Mouse (Mus musculus) kidney, postnatal 25 days (tissue): Measurements from ENCODE around the gene Elf2.

ENCODE experiments used
- DNase-seq, 2 experiments: peaks; one replicate each; pipeline ENCODE4 v3.0.0; 2021; ENCODE audit warnings: mixed read lengths in 2 of 2

Gene Elf2

DNA sequence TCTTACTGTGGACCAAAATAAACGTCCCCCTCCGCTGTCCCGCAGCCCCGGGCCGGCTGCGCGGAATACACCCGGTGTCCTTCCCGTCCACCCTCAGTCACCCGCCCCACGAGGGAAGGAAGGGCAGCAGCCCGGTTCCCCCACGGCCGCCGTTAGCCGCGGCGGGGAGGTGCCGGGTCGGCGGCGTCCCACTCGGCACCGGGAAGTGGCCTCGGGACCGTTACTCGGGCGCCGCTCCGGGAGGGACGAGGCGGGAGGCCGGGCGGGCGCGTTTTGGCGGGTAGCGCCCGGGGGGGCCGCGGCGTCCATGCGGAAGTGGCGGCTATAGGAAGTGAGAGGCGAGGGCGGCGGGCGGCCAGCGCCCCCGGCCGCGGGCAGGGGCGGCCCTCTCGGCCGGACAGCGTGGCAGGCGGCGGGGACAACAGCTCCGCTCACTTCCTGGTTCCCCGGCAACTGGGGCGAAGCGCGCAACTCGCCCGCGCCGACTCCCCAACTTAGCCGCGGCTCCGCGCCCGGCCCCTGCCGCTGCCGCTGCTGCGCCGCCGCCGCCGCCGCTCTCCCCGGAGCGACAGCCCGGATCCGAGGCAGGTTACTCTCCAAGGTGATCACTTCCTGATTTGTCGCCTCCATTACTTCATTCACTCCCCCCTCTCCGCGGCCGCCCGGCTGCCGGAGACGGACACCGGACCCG is 63.9 kb downstream of the Elf2 start:
- DNase-seq, result peak; percentile 36 to 74

- peak; percentile 99 for DNase-seq
Measured at GRCm38 (mm10) chr3:51275956-51276398, 64.5 kb downstream of the Elf2 start.

DNA sequence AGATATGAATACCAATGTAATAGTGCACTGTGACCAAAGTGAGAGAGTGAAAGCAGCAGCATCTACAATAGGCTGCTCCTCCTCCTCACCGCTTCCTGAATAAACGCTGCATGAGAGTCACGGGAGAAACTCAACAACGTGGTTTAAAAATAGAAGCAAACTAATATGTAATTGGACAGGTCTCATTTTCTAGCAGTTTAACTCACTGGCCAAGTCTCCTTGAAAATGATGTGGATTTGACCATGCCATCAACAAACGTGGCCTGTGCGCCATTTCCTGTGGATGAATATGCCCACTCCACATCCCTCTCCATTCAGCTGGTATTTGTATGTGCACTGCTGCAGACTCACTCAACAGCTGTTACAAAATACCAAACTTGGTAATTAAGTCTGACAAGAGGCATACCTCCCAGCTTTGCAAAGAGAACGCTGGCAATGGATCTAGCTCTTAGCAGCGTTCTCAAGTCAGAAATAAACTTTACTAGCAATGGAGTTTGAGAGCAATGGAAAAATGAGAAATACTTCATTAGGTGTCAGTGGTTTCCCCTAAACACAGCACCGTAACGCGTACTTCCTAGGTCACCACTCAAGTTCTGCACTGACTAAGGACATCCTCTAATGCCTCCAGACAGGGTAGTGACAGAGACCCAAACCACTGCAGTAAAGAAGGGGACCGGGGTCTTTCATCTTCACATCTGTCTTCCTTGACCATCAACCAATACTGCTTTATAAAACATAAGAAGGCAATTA is 70.2 kb downstream of the Elf2 start:
- no peak for DNase-seq

- no peak for DNase-seq
Measured at GRCm38 (mm10) chr3:51268434-51268833, 72.0 kb downstream of the Elf2 start.

- no peak for DNase-seq
Measured at GRCm38 (mm10) chr3:51262942-51263341, 77.5 kb downstream of the Elf2 start.

DNA sequence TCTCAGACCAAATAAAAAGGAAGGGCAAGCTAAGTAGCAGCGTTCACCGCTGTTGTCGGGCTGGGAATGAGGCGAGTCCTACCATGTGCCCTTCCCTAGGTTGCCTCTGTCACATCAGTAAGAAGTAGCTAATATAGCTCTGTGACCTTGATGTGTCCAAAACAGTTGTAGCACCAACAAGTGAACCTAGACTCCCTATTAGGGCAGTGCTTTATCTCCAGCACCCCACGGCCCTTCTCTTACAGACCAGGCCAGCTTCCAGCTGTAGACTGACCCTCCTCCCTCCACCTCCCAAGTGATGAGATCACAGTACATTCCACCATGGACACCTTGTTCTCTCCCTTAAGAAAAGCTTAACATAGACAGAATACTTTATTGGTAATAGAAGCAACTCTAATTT is 82.4 kb downstream of the Elf2 start:
- DNase-seq, result no peak

- DNase-seq, result no peak
Measured at GRCm38 (mm10) chr3:51256450-51256849, 84.0 kb downstream of the Elf2 start.

- DNase-seq, result no peak
Measured at GRCm38 (mm10) chr3:51254784-51255183, 85.7 kb downstream of the Elf2 start.

DNA sequence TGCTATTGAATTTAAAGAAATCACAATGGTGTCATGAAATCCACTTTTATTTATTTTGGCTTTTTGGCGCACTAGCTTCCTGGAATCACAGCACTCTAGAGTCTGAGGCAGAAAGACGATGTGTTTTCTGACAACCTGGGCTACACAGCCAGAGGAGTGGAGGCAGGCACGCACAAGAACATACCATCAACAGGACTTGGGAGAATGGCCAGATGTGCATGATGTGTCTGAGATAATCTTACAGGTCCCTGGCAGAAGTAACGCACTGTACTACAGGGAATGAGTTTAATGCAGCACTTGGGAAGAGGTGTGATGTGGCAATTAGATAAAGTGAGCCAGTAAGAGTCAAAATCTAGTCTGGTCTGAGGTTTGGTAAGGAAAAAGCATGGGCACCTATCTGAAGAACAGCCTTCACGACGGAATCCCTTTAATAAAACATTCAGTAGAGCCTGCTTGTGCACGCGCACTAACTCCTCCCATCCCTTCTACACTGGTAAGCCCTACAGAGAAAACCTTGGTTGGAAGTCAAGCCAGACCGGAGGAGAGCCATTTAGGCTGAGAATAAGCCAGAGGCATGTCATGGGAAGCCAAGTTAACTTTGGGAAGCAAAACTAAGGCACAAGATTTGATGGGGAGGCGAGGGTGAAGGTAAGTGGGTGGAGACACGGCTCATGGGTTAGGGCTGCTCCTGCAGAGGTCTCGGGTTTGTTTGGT is 87.6 kb downstream of the Elf2 start:
- DNase-seq, result no peak

- DNase-seq, result no peak
Measured at GRCm38 (mm10) chr3:51252223-51252622, 88.2 kb downstream of the Elf2 start.

GRCm38 (mm10) chr3:51251057-51251456 is 89.4 kb downstream of the Elf2 start:
- no peak for DNase-seq

DNA sequence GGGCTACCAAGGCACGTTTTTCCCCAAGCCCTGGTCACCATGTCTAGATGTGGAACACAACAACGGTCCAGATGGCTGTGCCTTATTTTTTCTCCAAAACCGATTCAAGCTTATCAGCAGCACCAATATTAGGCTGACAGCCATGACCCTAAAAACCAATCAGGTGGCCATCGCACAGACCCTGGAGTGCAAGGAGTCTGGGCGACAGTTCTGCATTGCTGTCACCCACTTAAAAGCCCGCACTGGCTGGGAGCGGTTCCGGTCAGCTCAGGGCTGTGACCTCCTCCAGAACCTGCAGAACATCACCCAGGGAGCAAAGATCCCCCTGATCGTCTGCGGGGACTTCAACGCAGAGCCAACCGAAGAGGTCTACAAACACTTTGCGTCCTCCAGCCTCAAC is 90.6 kb downstream of the Elf2 start:
- DNase-seq, result no peak

DNA sequence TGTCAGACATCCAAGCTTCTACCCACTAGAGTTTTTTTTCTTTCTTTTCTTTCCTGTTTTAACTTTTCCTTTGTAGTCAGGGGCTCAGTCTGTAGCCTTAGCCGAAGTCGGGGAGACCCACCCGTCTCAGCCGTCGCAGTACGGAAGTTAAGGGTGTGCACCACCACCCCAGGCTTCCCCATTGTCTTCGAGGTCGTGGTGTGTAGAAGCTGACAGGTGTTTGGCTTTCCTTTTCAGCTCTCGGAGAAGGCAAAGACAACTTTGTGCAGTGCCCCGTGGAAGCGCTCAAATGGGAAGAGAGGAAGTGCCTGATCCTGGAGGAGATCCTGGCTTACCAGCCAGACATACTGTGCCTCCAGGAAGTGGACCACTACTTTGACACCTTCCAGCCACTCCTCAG is 91.0 kb downstream of the Elf2 start:
- no peak for DNase-seq

DNA sequence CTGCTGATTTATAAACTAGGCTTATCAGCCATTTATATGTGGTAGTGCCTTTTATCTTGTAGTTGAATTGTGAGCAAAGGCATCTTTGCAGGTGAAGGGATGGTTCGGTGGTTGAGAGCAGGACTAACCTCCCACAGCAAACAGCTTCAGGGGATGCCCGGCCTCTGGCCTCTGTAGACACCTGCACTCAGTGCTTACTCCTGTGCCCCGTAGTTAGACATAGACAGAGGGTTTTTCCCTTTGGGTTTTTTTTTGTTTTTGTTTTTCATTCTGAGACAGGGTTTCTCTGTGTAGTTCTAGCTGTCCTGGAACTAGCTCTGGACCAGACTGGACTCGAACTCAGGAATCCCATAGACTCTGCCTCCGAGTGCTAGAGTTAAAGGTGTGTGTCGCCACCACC is 91.9 kb downstream of the Elf2 start:
- no peak for DNase-seq

GRCm38 (mm10) chr3:51247704-51248103 is 92.8 kb downstream of the Elf2 start:
- no peak for DNase-seq

DNA sequence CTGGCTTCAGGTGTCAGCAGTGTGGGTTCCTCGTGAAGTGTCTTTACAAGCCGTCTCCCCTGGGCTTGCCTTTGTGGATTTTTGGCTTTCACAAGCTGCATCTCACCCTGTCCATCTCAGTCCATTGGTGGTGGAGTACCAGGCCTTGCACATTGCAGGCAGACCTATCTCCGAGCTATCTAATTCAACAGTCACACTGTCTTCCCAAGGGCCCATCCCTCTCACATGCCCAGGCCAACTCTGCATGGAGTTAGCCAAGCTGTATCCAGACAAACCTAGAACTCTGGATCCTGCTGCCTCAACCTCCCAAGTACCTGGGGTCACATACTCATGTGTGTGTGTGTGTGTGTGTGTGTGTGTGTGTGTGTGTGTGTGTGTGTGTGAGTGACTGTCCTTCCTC is 100.9 kb downstream of the Elf2 start:
- DNase-seq, result no peak

DNA sequence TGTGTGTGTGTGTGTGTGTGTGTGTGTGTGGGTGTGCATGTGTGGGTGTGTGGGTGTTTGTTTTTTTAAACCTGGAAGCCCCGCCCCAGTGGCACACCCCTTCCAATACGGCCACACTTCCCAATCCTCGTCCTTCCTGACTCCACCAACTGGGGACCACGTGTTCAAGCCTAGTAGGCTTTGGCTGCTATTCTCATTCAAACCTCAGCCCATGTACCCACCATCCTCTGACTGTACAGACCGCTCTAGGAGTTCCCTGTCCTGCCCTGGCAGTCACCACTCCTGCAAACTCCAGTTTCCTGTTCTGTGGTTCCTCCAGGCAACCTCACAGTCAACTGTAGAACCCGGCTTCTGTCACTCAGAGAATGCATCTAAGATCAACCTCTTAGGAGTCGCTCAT is 101.9 kb downstream of the Elf2 start:
- no peak for DNase-seq

DNA sequence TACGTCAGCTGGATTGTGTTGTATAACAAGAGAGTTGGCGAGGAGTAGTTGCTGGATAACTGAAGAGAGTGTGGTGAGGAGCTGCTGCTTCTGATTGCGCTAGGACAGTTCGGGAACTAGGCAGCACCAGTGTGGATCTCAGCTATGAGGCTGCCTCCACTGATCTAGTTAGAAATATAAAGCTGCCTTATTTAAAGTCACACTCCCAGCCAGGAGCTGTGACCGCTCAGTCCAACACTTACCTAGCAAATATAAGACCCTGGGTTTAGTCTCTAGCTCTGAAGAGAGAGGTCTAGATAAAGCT is 105.8 kb downstream of the Elf2 start:
- no peak for DNase-seq

GRCm38 (mm10) chr3:51233918-51234751 is 106.3 kb downstream of the Elf2 start:
- peak; percentile 89 to 92 for DNase-seq

DNA sequence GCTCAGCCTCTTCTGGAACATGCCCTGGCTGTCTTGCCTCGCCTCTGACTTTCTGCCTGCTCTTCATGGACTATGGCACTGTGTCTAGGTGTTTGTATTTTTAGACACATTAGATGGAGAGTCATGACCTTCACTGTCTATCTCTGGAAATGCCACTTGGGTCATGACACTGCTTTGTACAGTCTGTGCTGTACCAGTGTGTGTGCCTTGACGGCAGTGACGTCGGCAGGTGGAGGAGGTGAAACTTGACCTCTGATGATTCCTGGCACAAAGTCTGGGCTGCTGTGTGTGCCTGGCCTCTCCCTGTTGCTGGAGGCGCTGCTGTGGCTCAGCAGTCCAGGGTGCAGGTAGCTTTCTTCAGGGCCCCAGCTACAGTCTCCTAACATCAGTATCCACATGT is 107.0 kb downstream of the Elf2 start:
- peak; percentile 70 to 94 for DNase-seq

DNA sequence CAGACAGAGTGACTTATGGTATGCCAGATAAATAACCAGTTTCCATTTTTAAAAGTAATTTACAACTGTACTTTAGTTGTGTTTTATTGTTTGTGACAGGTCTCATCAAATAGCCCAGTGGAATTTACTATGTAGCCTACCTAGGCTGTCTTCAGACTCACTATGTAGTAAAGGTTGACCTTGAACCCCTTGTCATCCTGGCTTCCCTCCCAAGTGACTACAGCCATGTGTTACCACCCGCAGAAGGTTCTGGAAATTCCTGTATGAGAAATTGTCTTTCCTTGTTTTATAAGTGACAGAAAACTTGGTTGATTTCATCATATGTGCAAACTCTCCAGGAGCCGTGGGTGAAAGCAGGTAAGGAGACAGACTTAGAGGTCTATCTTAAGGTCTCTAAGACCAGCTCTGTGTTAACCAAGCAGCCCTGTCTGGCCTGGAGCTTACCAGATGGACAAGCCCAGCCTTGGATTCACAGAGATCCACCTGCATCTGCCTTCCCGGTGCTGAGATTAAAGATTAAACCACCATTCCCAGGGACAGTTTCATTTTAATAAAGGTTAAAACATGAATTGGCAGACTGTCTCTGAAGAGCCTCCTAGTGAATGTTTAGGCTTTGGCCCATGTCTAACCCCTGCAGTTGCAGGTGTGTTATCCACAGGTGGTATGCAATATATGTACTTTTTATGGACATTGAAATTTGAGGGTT is 108.1 kb downstream of the Elf2 start:
- no peak for DNase-seq

DNA sequence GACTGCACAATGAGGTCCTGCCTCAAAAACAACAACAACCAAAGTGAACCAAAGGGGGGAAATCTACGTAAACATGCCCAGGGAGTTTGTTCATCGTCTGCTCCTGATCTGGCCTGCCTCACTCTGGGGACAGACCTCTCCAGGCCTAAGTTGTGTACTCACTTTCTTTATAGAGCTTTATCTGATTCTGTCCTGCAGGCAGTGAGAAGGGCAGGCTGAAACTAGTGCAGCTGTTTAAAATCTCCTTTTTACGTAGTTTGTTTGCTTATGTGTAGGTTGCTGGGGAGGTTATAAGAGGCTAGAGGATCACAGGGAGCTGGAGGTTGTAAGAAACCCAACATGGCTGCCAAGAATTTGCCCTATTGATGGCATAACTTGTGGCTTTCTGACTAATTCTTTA is 109.0 kb downstream of the Elf2 start:
- DNase-seq, result no peak

DNA sequence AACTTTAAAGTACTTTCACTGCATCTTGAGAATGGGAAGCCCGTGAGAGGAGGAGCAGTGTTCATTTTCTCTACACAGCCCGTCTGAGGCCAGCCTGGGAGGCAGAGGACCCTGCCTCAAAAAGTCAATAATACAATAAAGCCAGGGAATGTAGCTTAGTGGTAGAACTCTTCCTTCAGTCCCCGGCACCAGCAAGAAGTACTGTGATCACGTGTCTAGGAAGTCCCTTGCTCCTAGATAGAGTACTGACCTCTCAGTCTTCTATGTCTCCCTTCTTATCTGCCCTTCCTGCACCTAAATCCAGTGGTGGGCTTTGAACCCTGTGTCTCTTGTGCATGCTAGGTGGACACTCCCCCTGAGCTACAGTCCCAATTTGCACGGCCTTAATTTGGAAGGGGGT is 109.6 kb downstream of the Elf2 start:
- no peak for DNase-seq
